Mouse (Mus musculus) lung, adult 2 months (tissue): ENCODE data around the gene Hnrnpul1. TPM values are rescaled to one million over a fixed set of nuclear protein-coding genes. Genes with fewer than 3 reads are reported as not detected.
A peak's percentile ranks its signal among the peaks of the same experiment; 100 is the strongest.

ENCODE experiments used
- DNase-seq: peaks from one replicate; pipeline ENCODE4 v3.0.0; 2022
- H3K4me1 ChIP-seq: fragments of 200-500 bp; 2 replicates; pipeline ENCODE4 v1.6.1; 2011; ENCODE audit warnings: low read length; ENCODE audit not compliant: control insufficient read depth, insufficient read depth
- H3K4me3 ChIP-seq: fragments of 200-500 bp; replicated peaks from 2 replicates; pipeline ENCODE3; 2011; ENCODE audit warnings: low read depth, mild to moderate bottlenecking, control low read depth, low read length; ENCODE audit errors: extremely low read depth
- CTCF ChIP-seq: fragments of 200-500 bp; IDR thresholded peaks from 2 replicates; pipeline ENCODE4 v1.5.1; 2011; ENCODE audit warnings: mild to moderate bottlenecking, low read length, control low read depth; ENCODE audit not compliant: insufficient read depth
- POLR2A ChIP-seq: fragments of 200-500 bp; IDR thresholded peaks from 2 replicates; pipeline ENCODE4 v1.6.1; 2011; ENCODE audit warnings: low read depth, mild to moderate bottlenecking, control low read depth, low read length, borderline replicate concordance; ENCODE audit errors: extremely low read depth
- WGBS: fragments of 180-500 bp; shearing (Covaris S2); methylation state at CpG from one replicate; pipeline ENCODE4 v1.1.7; 2018; 5-methylcytosine and 5-hydroxymethylcytosine counted together
- polyA plus RNA-seq: library from polyadenylated mRNA; depleted of rRNA; stranded (reverse); fragments of >200 nt; gene quantifications from 2 replicates; pipeline ENCODE4 v1.2.3, GENCODE M21; 2012

The Hnrnpul1 gene
- polyA plus RNA-seq, 1 experiment, result 49.9 TPM

- no peak for DNase-seq
- Histone ChIP-seq H3K4me3 (peak overlapping the region; percentile 78), H3K4me1 (peaks cover 4% of the 10 kb centered on the region)
- TF ChIP-seq POLR2A (no peak), CTCF (no peak)
- WGBS, result 77% methylated on average over 21 of the region's 21 CpGs
Observed at GRCm38 (mm10) chr7:25685926-25686470, 68.6 kb downstream of the Hnrnpul1 start.

GRCm38 (mm10) chr7:25684659-25685058 lies 69.9 kb downstream of the Hnrnpul1 start:
- H3K4me3 ChIP-seq, result no peak overlapping the region
- TF ChIP-seq CTCF (no peak), POLR2A (no peak)
- no peak for DNase-seq
- peaks cover 4% of the 10 kb centered on the region for H3K4me1 ChIP-seq
- 89% methylated on average over 6 of the region's 6 CpGs for WGBS

GRCm38 (mm10) chr7:25683474-25684180 lies 70.9 kb downstream of the Hnrnpul1 start:
- WGBS, result 45% methylated on average over 7 of the region's 7 CpGs
- Histone ChIP-seq H3K4me3 (no peak overlapping the region), H3K4me1 (peaks cover 4% of the 10 kb centered on the region)
- no peak for DNase-seq
- no peak for TF ChIP-seq POLR2A
- TF ChIP-seq CTCF, result no peak

GRCm38 (mm10) chr7:25681341-25682231 lies 73.0 kb downstream of the Hnrnpul1 start:
- TF ChIP-seq CTCF (no peak), POLR2A (no peak)
- DNase-seq, result no peak
- H3K4me3 ChIP-seq, result no peak overlapping the region
- H3K4me1 ChIP-seq, result peaks cover 4% of the 10 kb centered on the region
- WGBS, result 56% methylated on average over 15 of the region's 15 CpGs

- WGBS, result under 1% methylated on average over 46 of the region's 46 CpGs
- peaks cover 3% of the 10 kb centered on the region for H3K4me1 ChIP-seq
Observed at GRCm38 (mm10) chr7:25680514-25681258, 73.9 kb downstream of the Hnrnpul1 start, which contains the start of gene B9d2. TSS of gene B9d2 (plus strand) at chr7:25680780.

GRCm38 (mm10) chr7:25679971-25680370 lies 74.6 kb downstream of the Hnrnpul1 start:
- Histone ChIP-seq H3K4me1 (peaks cover 3% of the 10 kb centered on the region), H3K4me3 (no peak overlapping the region)
- TF ChIP-seq POLR2A (no peak), CTCF (no peak)
- WGBS, result 4% methylated on average over 6 of the region's 6 CpGs
- DNase-seq, result no peak

More at GRCm38 (mm10) chr7:25680514-25681258, 73.9 kb downstream of the Hnrnpul1 start, which contains the start of gene B9d2:
- peak; percentile 98 for DNase-seq
- H3K4me3 ChIP-seq, result peak within 1 kb of the TSS; percentile 89
- TF ChIP-seq POLR2A, result peak; percentile 65; the same call in 1 of the 2 replicates
- no peak for TF ChIP-seq CTCF

- WGBS, result 85% methylated on average over 7 of the region's 7 CpGs
- DNase-seq, result no peak
- H3K4me1 ChIP-seq, result peaks cover 5% of the 10 kb centered on the region
- TF ChIP-seq POLR2A (no peak), CTCF (no peak)
- H3K4me3 ChIP-seq, result no peak overlapping the region
Observed at GRCm38 (mm10) chr7:25677013-25677412, 77.5 kb downstream of the Hnrnpul1 start.

- H3K4me1 ChIP-seq, result peaks cover 5% of the 10 kb centered on the region
- DNase-seq, result peak; percentile 86
- 16% methylated on average over 15 of the region's 15 CpGs for WGBS
- no peak overlapping the region for H3K4me3 ChIP-seq
- TF ChIP-seq POLR2A, result no peak
- TF ChIP-seq CTCF, result no peak
Observed at GRCm38 (mm10) chr7:25676085-25676781, 78.3 kb downstream of the Hnrnpul1 start.

- 55% methylated on average over 6 of the region's 6 CpGs for WGBS
- Histone ChIP-seq H3K4me1 (peaks cover 5% of the 10 kb centered on the region), H3K4me3 (no peak overlapping the region)
- TF ChIP-seq CTCF, result no peak
- no peak for TF ChIP-seq POLR2A
- no peak for DNase-seq
Observed at GRCm38 (mm10) chr7:25675405-25675804, 79.2 kb downstream of the Hnrnpul1 start.
